Mouse (Mus musculus): Measurements from ENCODE around the gene Ubxn10.
A peak's percentile ranks its signal among the peaks of the same experiment; 100 is the strongest.

Ubxn10 gene

GRCm38 (mm10) chr4:138737031-138737430 lies at the start of gene Ubxn10:
TSS of gene Ubxn10 (minus strand) at chr4:138737167.
- DNase-seq, result no peak

GRCm38 (mm10) chr4:138786141-138786540 lies 49.2 kb upstream of the Ubxn10 start:
- DNase-seq, result no peak

GRCm38 (mm10) chr4:138785721-138786120 lies 48.8 kb upstream of the Ubxn10 start:
- DNase-seq, result no peak

- DNase-seq, result no peak
Observed at GRCm38 (mm10) chr4:138782098-138782497, 45.1 kb upstream of the Ubxn10 start.

- DNase-seq, result no peak
Observed at GRCm38 (mm10) chr4:138780300-138780699, 43.3 kb upstream of the Ubxn10 start.

- DNase-seq, result no peak
Observed at GRCm38 (mm10) chr4:138777417-138778407, 40.7 kb upstream of the Ubxn10 start.

- DNase-seq, result no peak
Observed at GRCm38 (mm10) chr4:138775435-138775834, 38.5 kb upstream of the Ubxn10 start, which contains the start of gene Pla2g2d. TSS of gene Pla2g2d (plus strand) at chr4:138775735.

- no peak for DNase-seq
Observed at GRCm38 (mm10) chr4:138772386-138772785, 35.4 kb upstream of the Ubxn10 start.

GRCm38 (mm10) chr4:138771970-138772369 lies 35.0 kb upstream of the Ubxn10 start:
- no peak for DNase-seq

- DNase-seq, result no peak
Observed at GRCm38 (mm10) chr4:138762266-138762665, 25.3 kb upstream of the Ubxn10 start.

GRCm38 (mm10) chr4:138757416-138757815 lies 20.4 kb upstream of the Ubxn10 start, which contains the start of gene Pla2g2f:
TSS of gene Pla2g2f (minus strand) at chr4:138757626.
- DNase-seq, result no peak

GRCm38 (mm10) chr4:138755983-138756382 lies 19.0 kb upstream of the Ubxn10 start:
- DNase-seq, result no peak

GRCm38 (mm10) chr4:138755439-138755838 lies 18.5 kb upstream of the Ubxn10 start:
- no peak for DNase-seq

GRCm38 (mm10) chr4:138754432-138754831 lies 17.5 kb upstream of the Ubxn10 start:
- DNase-seq, result no peak

- no peak for DNase-seq
Observed at GRCm38 (mm10) chr4:138753608-138754007, 16.6 kb upstream of the Ubxn10 start.

- DNase-seq, result no peak
Observed at GRCm38 (mm10) chr4:138752603-138753002, 15.6 kb upstream of the Ubxn10 start.

- peak; percentile 68 for DNase-seq
Observed at GRCm38 (mm10) chr4:138748369-138749072, 11.6 kb upstream of the Ubxn10 start.

- DNase-seq, result no peak
Observed at GRCm38 (mm10) chr4:138747851-138748250, 10.9 kb upstream of the Ubxn10 start.

GRCm38 (mm10) chr4:138746866-138747265 lies 9.9 kb upstream of the Ubxn10 start:
- DNase-seq, result no peak

- DNase-seq, result no peak
Observed at GRCm38 (mm10) chr4:138745884-138746283, 8.9 kb upstream of the Ubxn10 start.

- peak; percentile 43 for DNase-seq
Observed at GRCm38 (mm10) chr4:138739136-138739851, 2.3 kb upstream of the Ubxn10 start.

- no peak for DNase-seq
Observed at GRCm38 (mm10) chr4:138734863-138735262, 2.1 kb downstream of the Ubxn10 start.

GRCm38 (mm10) chr4:138734105-138734504 lies 2.9 kb downstream of the Ubxn10 start:
- no peak for DNase-seq

All from cerebellum, adult 9-10 months (tissue).